Mouse (Mus musculus) liver, embryonic 14.5 days (tissue): ENCODE measurements around the gene Cop1. TPM values are rescaled to one million over a fixed set of nuclear protein-coding genes. Genes with fewer than 3 reads are reported as not detected.
"Not testable (repeated sequence)": the region's sequence is repeated elsewhere in the genome, so short reads cannot be mapped to it uniquely, and the experiment has no call there.

Experiments
- ATAC-seq: fragments of 200-750 bp; cut with Nextera tagmentation; 2 replicates; pipeline ENCODE4 v1.8.0; 2017; ENCODE audit warnings: moderate number of reproducible peaks, mild to moderate bottlenecking, moderate library complexity; ENCODE audit not compliant: insufficient read depth
- DNase-seq, 3 experiments: peaks; one replicate each; pipeline ENCODE4 v3.0.0-alpha.2; 2012 to 2013; ENCODE audit warnings: low read depth in 3 of 3, low spot score in 3 of 3
- H3K27ac ChIP-seq: fragments of 300-500 bp; sonication (generic); 2 replicates; pipeline ENCODE4 v1.5.1; 2014; ENCODE audit warnings: moderate library complexity, mild to moderate bottlenecking, control low read depth, inconsistent platforms
- H3K27me3 ChIP-seq: fragments of 300-500 bp; sonication (generic); 2 replicates; pipeline ENCODE4 v1.6.1; 2014; ENCODE audit warnings: mild to moderate bottlenecking, low read length, moderate library complexity; ENCODE audit not compliant: control insufficient read depth, insufficient read depth
- H3K36me3 ChIP-seq: fragments of 300-500 bp; sonication (generic); replicated peaks from 2 replicates; pipeline ENCODE4 v1.6.1; 2014; ENCODE audit warnings: low read depth; ENCODE audit not compliant: control insufficient read depth, insufficient read depth
- H3K4me1 ChIP-seq, 2 experiments: fragments of 200-500 bp in 1 of 2; fragments of 300-500 bp in 1 of 2; sonication (generic) in 1 of 2; replicated peaks; 2 replicates each; pipeline ENCODE4 v1.6.1; 2012 to 2014; ENCODE audit warnings: antibody characterized with exemption in 1 of 2, inconsistent platforms in 1 of 2, low read length in 1 of 2; ENCODE audit not compliant: control insufficient read depth in 2 of 2, insufficient read depth in 2 of 2
- H3K4me2 ChIP-seq: fragments of 300-500 bp; sonication (generic); 2 replicates; pipeline ENCODE4 v1.6.1; 2014; ENCODE audit warnings: low read depth, mild to moderate bottlenecking, control low read depth, moderate library complexity
- H3K4me3 ChIP-seq, 2 experiments: fragments of 200-500 bp in 1 of 2; fragments of 300-500 bp in 1 of 2; sonication (generic) in 1 of 2; 2 replicates each; pipeline ENCODE4 v1.5.1; 2012 to 2014; ENCODE audit warnings: low read depth in 2 of 2, low read length in 2 of 2, mild to moderate bottlenecking in 2 of 2, control low read depth in 1 of 2, inconsistent platforms in 1 of 2, moderate library complexity in 1 of 2; ENCODE audit not compliant: insufficient read depth in 1 of 2
- H3K9ac ChIP-seq: fragments of 300-500 bp; sonication (generic); replicated peaks from 2 replicates; pipeline ENCODE4 v1.6.1; 2014; ENCODE audit warnings: mild to moderate bottlenecking, control low read depth, moderate library complexity
- H3K9me3 ChIP-seq: fragments of 300-500 bp; sonication (generic); 2 replicates; pipeline ENCODE4 v1.6.1; 2016; ENCODE audit warnings: low read length, mixed read lengths; ENCODE audit not compliant: control insufficient read depth
- CTCF ChIP-seq: IDR thresholded peaks from 2 replicates; pipeline ENCODE4 v1.5.1; 2016; ENCODE audit warnings: antibody characterized with exemption, low read depth, control low read depth
- EP300 ChIP-seq: IDR thresholded peaks from 2 replicates; pipeline ENCODE4 v1.6.1; 2016; ENCODE audit warnings: antibody characterized with exemption, low read depth
- WGBS: fragments of 180-500 bp; shearing (Covaris S2); extraction: QIAGEN DNeasy Blood & Tissue Kit; methylation state at CpG from one replicate; pipeline ENCODE4 v1.1.7; 2014; ENCODE audit not compliant: insufficient replicate concordance; 5-methylcytosine and 5-hydroxymethylcytosine counted together
- polyA plus RNA-seq, 2 experiments: library from polyadenylated mRNA; depleted of rRNA in 1 of 2; stranded (reverse) in 1 of 2; unstranded in 1 of 2; fragments of >200 nt; fragmentation: Nextera tagmentation in 1 of 2; extraction: Ambion mirVana in 1 of 2; gene quantifications; 2 replicates each; pipeline versions ENCODE4 v1.2.1 to v1.2.3; 2012 to 2014

Cop1 gene
- polyA plus RNA-seq (2012; rRNA removed) = 30.5 and 54.3 TPM in 2 replicates
- polyA plus RNA-seq (2014; fragmentation: Nextera tagmentation; extraction: Ambion mirVana) = 37.4 and 66.4 TPM in 2 replicates

DNA sequence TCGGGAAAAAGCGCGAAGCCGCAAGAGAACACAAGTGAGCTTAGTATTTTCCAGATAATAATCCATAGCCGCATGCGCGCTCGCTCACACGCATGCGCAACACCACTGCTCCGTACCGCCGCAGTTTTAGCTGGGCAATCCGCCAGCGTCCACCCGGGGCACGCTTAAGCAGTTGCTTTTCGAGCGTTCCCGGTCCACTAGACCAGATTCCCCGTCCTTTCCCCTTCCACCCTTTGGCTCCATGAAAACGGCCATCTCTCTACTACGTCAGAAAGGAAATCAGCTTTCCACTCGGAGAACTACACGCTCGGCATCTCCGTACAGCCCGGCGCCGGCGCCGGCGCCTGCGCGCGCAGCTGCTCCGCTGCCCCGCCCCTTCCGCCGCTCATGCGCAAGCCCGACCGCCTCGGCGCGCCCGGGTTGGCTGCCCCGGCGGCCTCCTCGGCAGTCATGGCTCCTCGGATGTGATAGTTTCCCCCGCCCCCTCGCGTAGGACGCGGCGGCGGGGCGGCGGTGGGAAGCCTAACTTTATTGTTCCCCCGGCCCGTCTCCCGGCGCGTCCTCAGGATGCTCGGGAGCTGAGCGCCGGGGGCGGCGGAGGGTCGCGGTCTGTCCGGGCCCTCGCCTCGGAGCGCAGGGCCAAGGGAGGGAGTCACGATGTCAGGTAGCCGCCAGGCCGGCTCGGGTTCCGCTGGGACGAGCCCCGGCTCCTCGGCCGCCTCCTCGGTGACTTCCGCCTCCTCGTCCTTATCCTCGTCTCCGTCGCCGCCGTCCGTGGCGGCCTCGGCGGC, at the start of gene Cop1:
Gene Cop1 (plus strand): TSS at position 540 of the 791 bp plus-strand sequence.
- not testable (repeated sequence) for H3K9me3 ChIP-seq, H3K36me3 ChIP-seq, H3K27me3 ChIP-seq
- peak; percentile 81 to 87 (median 82) for DNase-seq
- WGBS = under 1% methylated on average over 74 of the region's 97 CpGs
- ATAC-seq = peak; percentile 90
- peak within 1 kb of the TSS; percentile 65 to 98 for H3K4me3 ChIP-seq
- peaks cover 20 to 35% of the 10 kb centered on the region in 2 experiments for H3K4me1 ChIP-seq
- H3K4me2 ChIP-seq = peak within 1 kb of the TSS; percentile 87
- TF ChIP-seq CTCF = 0 out of 2 replicates have a peak, but pooled peaks have one; percentile 16
- peak within 1 kb of the TSS; percentile 78 for H3K9ac ChIP-seq
- H3K27ac ChIP-seq = peak within 1 kb of the TSS; percentile 83

DNA sequence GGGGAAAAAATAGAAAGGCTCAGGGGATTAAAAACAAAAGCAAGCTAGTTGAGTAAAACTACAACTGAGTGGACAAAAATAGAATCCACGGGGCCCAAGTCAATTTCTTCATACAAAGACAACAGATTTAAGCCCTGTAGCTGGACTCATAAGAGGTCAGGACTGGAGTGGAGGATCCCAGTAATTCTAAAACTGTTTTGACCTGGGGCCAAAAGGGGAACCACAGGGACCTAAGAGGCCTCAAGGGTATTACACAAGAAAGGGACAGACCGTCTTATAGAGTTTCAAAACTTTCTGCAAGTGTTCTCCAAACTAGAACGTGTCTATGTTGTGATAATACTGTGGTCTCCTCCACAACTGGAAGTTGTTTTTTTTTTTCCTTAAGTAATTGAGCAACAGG, 45.4 kb upstream of the Cop1 start:
- DNase-seq (peak in 2 of 3 experiments; percentile 3 to 26), ATAC-seq (no peak)
- Histone ChIP-seq H3K4me3 (no peak overlapping the region), H3K36me3 (no peaks in the 10 kb centered on the region), H3K27me3 (no peaks in the 10 kb centered on the region), H3K9ac (no peak overlapping the region), H3K4me1 (no peaks in the 10 kb centered on the region), H3K27ac (no peak overlapping the region), H3K4me2 (no peak overlapping the region), H3K9me3 (no peaks in the 10 kb centered on the region)
- TF ChIP-seq EP300 (no peak), CTCF (no peak)
- 36% methylated on average over 3 of the region's 3 CpGs for WGBS

DNA sequence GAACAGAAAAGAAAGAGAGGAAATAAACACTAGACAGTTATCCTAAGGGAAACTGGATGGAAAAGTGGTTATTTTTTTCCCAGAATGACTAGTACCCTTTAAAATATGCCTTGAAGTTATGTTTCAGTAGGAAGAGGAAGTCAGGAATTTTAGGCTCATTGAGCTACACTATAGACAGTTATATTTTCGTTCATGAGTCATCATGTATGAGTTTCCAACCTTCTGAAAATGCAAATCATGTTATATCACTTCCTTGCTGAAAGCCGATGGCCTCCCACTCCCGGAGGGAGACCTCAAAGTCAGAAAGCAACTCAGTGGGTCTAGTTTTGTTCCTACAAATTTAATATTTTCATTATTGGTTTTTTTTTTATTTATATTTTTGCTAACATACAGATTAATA, 33.5 kb upstream of the Cop1 start:
- no peak overlapping the region for H3K4me3 ChIP-seq
- ATAC-seq (no peak), DNase-seq (no peak)
- WGBS = 54% methylated on average over 3 of the region's 3 CpGs
- H3K27ac ChIP-seq = no peak overlapping the region
- no peaks in the 10 kb centered on the region for H3K27me3 ChIP-seq
- no peak overlapping the region for H3K4me2 ChIP-seq
- H3K4me1 ChIP-seq = no peaks in the 10 kb centered on the region
- TF ChIP-seq EP300 (no peak), CTCF (no peak)
- H3K9ac ChIP-seq = no peak overlapping the region
- H3K9me3 ChIP-seq = no peaks in the 10 kb centered on the region
- no peaks in the 10 kb centered on the region for H3K36me3 ChIP-seq

DNA sequence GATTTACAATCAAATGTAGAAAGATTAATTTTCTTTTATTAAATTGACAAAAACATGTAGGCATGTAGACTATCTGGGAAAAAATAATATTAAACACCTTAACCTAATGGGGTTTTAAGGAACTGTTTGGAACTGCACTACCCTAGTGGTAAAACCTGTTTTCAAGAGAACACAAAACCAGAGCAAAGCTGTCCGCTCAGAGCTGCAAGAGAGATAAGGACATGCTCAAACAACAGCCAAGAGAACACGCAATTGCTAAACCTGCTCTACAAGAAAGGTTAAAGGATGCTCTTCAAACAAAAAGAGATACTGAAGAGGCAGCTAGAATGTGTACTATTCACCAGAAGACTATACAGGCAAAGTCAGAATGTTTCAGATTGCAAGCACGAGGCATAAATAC, 32.5 kb upstream of the Cop1 start:
- Histone ChIP-seq H3K27me3 (no peaks in the 10 kb centered on the region), H3K4me3 (no peak overlapping the region), H3K9ac (no peak overlapping the region), H3K27ac (no peak overlapping the region), H3K36me3 (no peaks in the 10 kb centered on the region), H3K4me2 (no peak overlapping the region), H3K4me1 (no peaks in the 10 kb centered on the region), H3K9me3 (no peaks in the 10 kb centered on the region)
- WGBS = 57% methylated on average over 3 of the region's 3 CpGs
- no peak for ATAC-seq
- no peak for TF ChIP-seq EP300
- TF ChIP-seq CTCF = no peak
- DNase-seq = no peak

DNA sequence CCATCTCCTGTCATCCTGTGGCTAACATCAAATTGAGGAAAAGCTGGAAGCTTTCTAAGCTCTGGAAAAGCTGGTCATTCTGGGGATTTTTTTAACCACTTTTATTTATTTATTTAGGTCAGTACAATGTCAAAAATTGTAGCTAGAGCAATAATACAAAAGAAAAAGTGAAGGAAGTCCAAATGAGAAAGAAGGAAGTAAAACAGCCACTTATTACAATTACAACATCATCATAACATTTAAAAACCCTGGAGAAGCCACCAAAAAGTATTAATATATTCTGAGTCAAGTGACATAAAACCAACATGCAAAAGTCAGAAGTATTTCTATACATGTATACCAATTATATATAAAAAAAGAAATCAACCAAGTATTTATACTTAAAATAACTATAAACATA, 30.9 kb upstream of the Cop1 start:
- no peak for DNase-seq
- Histone ChIP-seq H3K4me3 (no peak overlapping the region), H3K27me3 (no peaks in the 10 kb centered on the region), H3K4me2 (no peak overlapping the region), H3K4me1 (no peaks in the 10 kb centered on the region), H3K27ac (no peak overlapping the region), H3K36me3 (no peaks in the 10 kb centered on the region), H3K9ac (no peak overlapping the region), H3K9me3 (no peaks in the 10 kb centered on the region)
- no peak for ATAC-seq
- no peak for TF ChIP-seq CTCF
- no peak for TF ChIP-seq EP300
